In the genomic region with DNA sequence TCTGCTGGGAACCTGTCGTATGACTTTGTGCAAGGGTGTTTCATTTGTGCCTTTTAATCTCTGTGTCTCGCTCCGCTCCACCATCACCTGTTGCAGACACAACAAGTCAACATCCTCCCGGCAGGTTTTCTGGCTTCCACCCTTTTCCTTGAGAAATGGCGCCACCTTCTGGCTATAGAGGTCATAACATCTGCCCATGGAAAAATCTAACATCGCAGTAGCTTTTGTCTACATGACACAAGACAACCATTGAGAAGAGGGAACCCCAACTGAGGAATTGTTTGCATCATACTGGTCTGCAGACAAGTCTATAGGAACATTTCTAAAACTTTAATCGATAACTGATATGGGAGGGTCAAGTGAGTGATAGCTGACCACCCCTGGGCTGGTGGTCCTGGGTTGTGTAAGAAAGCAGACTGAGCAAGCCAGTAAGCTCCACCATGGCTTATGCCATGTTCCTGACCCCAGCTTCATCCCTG, we compare ENCODE assay signal across 9 mouse cellular contexts. TPM values are rescaled to one million over a fixed set of nuclear protein-coding genes. Genes with fewer than 3 reads are reported as not detected.
DNase-seq lines count a peak whose midpoint lies in the region; TF ChIP-seq lines count a peak whose summit lies in the region.
"Had no signal": no experiment of that assay in that cellular context is flagged by ENCODE, and none has a peak within 500 bp of the region (broad histone marks: within the 10 kb centered on the region; RNA-seq: fewer than 3 reads in every experiment).

No protein-coding gene starts in this region.

- TF ChIP-seq POLR2A in heart, adult 2 months (IDR thresholded peaks at IDR 0.05; ENCODE audit: insufficient read depth, low read depth, low read length): no peak

- H3K27me3 ChIP-seq in heart, adult 2 months (ENCODE audit: control insufficient read depth, insufficient read depth, low read length): peaks cover 1% of the 10 kb centered on the region; the same call in 1 of the 2 replicates

- intact Hi-C loops in heart, adult 2 months (cut with DNase I): loop anchor here (1.0 kb wide), 2 partner anchors 192 to 271 kb away; no protein-coding TSS in a partner anchor

- H3K79me2 ChIP-seq in heart, adult 2 months (replicated peaks; ENCODE audit: control insufficient read depth, insufficient read depth, low read length): no peaks in the 10 kb centered on the region

- TF ChIP-seq CTCF in heart, adult 2 months (IDR thresholded peaks at IDR 0.05): peak; percentile 96

- H3K4me3 ChIP-seq in heart, adult 2 months: no peak overlapping the region

- peak; percentile 78 for DNase-seq in CD4-positive, CD25-positive, alpha-beta regulatory T cell, adult 2 months (ENCODE audit: low read depth, low spot score)
- peak; percentile 66 for DNase-seq in ZHBTc4 (ENCODE audit: low read depth, low spot score)
- DNase-seq in embryo, embryonic 10 days (ENCODE audit: low spot score): peak; percentile 77
- peak; percentile 54 to 74 for DNase-seq in heart, adult 2 months
- peak; percentile 69 to 84 for DNase-seq in layer of hippocampus, adult 18-20 months (ENCODE audit: low spot score in 2 of 2)
- DNase-seq in lung, adult 18-20 months: peak; percentile 56 to 60
- DNase-seq in ovary, postnatal 36 days (ENCODE audit: low spot score): peak; percentile 32
- peak; percentile 82 for DNase-seq in thymus, postnatal 4 days

- H3K9ac ChIP-seq in heart, adult 2 months (ENCODE audit: low read depth, low read length): no peak overlapping the region

- 4% methylated on average over 7 of the region's 7 CpGs for WGBS in heart, adult 2 months

- TF ChIP-seq EP300 in heart, adult 2 months (IDR thresholded peaks at IDR 0.05; ENCODE audit: insufficient read depth, low read depth, low read length): peak; percentile 46; the same call in 1 of the 2 replicates

- H3K27ac ChIP-seq in heart, adult 2 months: no peak overlapping the region

- H3K36me3 ChIP-seq in heart, adult 2 months (ENCODE audit: control insufficient read depth, insufficient read depth, low read length): no peaks in the 10 kb centered on the region

- no peaks in the 10 kb centered on the region for H3K4me1 ChIP-seq in heart, adult 2 months (ENCODE audit: control insufficient read depth, insufficient read depth, low read length)

RNA-seq across cellular contexts. Expression of gene Ifnar2, which starts 20.5 kb away (rescaled TPM):
- total RNA-seq in heart, adult 2 months (2021): 10 to 100 TPM; 31.2 to 36.0 TPM
- 39.9 and 51.6 TPM in 2 replicates for polyA plus RNA-seq in heart, adult 2 months (2012; rRNA removed)
- 10 to 100 TPM; 22.8 to 25.9 TPM for total RNA-seq in layer of hippocampus, adult 18-20 months (2021)

RNA-seq across cellular contexts. Expression of gene Gm21970, which starts 39.4 kb away (rescaled TPM):
- total RNA-seq in heart, adult 2 months (2021): not detected
- not detected in 2 replicates for polyA plus RNA-seq in heart, adult 2 months (2012; rRNA removed)
- not detected for total RNA-seq in layer of hippocampus, adult 18-20 months (2021)
- total RNA-seq: gastrocnemius, postnatal 4 days had no signal

RNA-seq across cellular contexts. Expression of gene Il10rb, which starts 53.8 kb away (rescaled TPM):
- 100 to 1,000 TPM in 1 of 2 experiments, 10 to 100 TPM in 1; 98.2 to 122 TPM for total RNA-seq in heart, adult 2 months (2021)
- 136 and 182 TPM in 2 replicates for polyA plus RNA-seq in heart, adult 2 months (2012; rRNA removed)
- 1 to 10 TPM; 7.8 to 9.5 TPM for total RNA-seq in layer of hippocampus, adult 18-20 months (2021)

Comparison
In these comparisons a context has a peak if more than half of its experiments do, and no peak if none do; other contexts are left out.
1. DNase-seq: peak in every context shown above with its lines; median percentile 82 in thymus, postnatal 4 days; 78 in CD4-positive, CD25-positive, alpha-beta regulatory T cell, adult 2 months; 77 in embryo, embryonic 10 days; 76 in layer of hippocampus, adult 18-20 months; 66 in ZHBTc4; 64 in heart, adult 2 months; 58 in lung, adult 18-20 months; 32 in ovary, postnatal 36 days.
2. RNA of gene Il10rb, which starts 53.8 kb away (total RNA-seq): 98.2 to 122 TPM in heart, adult 2 months; 7.8 to 9.5 TPM in layer of hippocampus, adult 18-20 months; every median in the first group is over 4 times any median in the second.